Mouse (Mus musculus) embryo, embryonic 10 days (tissue): ENCODE results near the gene Sinhcaf.
"Not testable (repeated sequence)": the region's sequence is repeated elsewhere in the genome, so short reads cannot be mapped to it uniquely, and the experiment has no call there.

Experiments used
- DNase-seq: peaks from one replicate; pipeline ENCODE4 v3.0.0-alpha.2; 2015; ENCODE audit warnings: low spot score

The Sinhcaf gene

DNA sequence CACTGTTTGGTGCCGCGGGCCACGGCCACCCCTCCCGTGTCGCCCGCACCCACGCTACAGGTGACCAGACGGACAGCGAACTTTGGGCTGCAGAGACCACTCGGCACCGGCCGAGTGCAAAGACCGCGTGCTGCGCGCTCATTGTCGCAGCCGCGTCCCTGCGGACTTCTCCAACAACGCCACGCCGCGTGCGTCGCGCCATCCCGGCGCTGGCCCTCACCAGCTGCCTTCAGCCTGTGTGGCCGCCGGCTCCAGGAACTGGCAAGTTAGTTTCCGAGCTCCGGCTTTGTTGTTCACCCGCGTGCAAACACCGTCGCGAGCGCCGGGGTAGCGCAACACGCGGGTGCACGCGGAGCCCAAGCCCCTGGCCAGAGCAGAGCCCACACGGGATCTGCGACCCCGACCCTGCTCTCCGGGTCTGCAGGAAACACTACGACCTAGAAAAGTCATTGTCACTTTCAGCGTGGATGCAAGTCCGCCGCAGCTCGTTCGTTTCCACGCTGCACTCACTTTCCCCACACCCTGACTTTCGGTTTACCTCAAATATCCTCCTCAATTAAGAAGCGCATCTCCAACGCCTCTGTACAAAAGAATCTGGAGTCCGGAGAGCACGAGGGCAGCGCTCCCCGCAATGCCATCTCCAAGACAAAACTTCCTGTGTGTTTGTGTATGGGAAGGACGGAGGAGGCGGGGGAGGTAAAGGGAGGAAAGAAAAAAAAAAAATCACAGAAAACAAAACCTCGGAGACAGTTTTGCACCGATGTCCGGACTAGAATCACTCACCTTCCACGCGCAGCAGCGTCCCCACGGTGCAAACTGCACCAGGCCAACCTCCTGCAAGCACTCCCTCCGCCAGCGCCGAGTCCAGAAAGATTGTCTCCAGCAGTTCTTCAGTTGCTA, 508 bp downstream of the Sinhcaf start:
- peak; percentile 59 for DNase-seq

DNA sequence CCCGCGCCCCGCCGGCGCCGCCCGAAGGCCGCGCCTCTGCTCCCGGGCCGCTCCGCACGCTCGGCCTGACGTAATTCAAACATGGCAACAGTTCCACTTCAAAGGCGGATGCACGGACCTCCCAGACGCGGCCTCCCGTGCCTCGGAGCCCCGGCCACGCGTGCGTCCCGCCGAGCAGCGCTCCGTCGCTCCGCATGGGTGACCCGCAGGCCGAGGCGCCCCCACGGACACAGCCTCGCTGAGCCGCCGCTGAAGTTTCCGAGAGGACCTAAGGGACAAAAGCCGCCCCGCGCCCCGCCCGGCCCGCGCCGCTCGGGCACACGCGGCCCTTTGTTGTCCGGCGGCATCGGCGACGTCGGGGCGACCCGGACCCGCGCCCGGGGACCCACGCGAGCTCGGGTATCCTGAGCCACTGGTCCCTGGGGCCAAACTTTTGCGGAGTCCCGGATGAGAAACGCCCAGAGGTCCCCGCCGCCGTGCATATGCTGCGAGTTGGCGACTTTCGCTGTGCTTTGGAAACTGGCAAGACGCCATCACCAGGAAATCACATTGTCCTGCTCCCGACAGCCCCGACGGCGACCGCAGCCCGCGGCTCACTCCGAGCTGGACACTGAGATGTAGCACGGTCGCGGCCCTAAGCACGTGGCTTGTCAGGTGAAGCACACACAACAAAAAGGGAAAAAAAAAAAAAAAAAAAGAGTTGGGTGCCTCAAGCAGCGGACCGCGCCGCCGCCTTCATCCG, 1.3 kb downstream of the Sinhcaf start:
- DNase-seq = peak; percentile 75

DNA sequence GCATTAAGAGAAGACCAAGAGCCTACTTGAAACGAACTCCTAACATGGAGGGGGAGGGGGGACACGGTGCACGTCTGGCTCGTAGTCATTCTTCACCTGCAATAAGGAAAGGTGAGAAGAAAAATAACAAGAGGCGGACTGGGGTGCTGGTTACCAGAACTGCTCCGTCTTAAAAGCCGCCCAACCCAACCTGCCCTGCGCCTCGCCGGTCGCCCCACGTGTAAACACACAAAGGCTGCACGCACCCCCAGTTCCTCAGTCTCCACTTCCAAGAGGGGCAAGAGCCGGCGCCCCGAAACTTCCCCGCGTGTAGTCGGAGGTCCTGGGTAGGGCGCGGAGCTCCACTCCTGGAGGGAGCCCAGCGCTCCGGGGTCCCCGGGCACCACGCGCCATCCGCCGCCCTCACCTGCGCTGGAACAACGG, 1.9 kb downstream of the Sinhcaf start:
- DNase-seq = peak; percentile 17

DNA sequence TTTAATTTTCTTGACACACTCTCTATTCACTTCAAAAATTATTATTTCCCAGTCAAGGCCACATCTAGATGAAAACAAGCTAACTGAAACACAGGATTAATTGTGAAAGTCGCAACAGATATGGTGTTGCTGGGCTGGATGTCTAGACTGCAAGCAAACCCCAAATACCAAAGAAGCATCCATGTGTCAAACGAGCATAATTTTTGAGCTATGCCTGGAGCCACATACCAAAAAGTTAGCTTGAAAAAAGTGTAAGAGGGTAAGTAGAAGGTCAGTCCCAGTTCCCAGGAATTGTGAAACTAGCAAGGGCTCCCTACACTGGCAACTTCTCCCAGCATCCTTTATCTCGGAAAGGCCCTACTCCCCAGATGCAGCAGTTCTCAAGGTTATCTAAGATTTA, 2.6 kb downstream of the Sinhcaf start:
- no peak for DNase-seq

DNA sequence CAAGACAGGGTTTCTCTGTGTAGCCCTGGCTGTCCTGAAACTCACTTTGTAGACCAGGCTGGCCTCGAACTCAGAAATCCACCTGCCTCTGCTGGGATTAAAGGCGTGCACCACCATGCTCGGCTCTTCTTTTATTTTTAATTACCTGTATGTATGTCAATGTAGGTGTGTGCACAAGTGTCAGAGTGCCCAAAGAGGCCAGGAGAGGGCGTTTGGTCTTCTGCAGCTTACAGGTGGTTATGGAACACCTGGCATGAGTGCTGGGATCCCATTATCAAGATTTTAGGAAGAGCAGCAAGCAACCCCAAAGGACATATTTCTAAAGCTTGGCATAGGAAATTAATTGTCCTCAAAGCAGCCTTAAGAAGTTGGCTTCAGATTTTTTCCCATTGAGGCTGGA, 3.9 kb downstream of the Sinhcaf start:
- no peak for DNase-seq

DNA sequence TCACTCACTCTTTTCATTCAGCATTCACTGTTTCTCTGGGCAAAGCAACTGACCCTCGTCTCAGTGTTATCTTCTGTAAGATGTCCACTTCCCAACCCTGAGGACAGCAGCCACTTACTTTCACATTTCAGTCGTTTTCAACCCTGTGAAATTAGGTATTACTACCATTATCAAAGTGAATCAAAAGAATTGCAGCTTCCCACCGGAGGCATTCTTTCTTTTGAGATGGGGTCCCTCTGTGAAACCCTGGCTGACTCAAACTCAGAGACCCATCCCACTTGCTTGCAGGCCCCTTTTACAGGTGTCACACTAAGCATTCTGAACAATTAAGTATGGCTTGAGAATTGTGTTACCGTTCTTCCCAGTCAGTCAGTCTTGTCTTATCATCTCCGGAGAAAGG, 4.4 kb downstream of the Sinhcaf start:
- no peak for DNase-seq

DNA sequence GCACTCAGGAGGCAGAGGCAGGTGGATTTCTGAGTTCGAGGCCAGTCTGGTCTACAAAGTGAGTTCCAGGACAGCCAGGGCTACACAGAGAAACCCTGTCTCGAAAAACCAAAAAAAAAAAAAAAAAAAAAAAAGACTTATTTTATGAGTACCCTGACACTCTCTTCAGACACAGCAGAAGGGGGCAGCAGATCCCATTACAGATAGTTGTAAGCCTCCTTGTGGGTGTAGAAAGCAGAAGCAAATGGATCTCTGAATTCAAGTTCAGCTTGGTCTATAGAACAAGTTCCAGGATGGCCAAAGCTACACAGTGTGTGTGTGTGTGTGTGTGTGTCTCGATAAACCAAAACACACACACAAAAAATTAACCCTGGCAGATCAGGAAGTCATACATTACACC, 5.9 kb downstream of the Sinhcaf start:
- peak; percentile 17 for DNase-seq

DNA sequence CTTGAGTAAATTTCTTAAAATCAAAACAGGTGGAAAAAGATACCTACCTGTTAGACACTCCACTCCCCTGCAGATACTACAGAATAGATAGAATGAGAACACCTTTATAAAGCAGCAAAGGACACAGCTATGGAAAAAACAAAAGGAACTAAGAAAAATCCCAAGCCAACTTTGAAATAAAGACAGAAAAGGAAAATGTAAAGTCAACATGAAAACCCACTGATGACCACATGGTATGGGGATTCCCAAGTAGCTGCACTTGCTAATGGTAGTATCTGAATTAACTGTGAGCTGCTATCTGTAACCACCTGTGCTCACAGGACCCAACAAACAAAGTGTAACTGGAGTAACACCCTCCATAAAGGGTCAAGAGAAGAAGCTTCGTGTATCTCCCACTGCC, 8.6 kb downstream of the Sinhcaf start:
- DNase-seq = no peak

DNA sequence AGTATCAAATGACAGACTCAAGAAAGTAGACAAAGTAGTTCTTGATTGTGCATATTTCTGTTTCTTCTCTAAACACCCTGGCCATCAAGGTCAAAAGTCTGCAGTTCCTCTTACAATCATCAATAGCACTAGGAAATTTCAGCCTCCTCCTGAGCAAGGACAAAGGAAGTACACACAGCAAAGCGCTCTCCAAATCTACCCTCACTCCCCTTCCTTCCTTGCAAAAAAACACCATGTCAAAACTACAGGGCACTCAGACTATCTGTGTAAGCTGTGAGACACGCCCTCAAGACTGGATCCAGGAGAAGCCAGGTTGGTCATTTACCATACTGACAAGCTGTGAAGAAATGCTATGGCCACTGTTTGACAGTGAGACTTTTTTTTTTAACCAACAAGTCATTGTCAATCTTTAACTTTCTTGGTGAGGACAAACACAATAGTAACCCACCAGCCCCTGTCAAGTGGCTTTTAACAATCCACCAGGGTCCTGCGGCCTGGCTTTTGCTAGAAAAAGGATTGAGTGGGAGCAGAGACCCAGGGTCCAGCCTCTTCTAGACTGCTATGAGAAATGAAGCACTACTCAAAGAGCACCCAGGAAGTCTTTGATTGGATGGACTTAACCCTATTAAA, 11.2 kb downstream of the Sinhcaf start:
- DNase-seq = no peak

DNA sequence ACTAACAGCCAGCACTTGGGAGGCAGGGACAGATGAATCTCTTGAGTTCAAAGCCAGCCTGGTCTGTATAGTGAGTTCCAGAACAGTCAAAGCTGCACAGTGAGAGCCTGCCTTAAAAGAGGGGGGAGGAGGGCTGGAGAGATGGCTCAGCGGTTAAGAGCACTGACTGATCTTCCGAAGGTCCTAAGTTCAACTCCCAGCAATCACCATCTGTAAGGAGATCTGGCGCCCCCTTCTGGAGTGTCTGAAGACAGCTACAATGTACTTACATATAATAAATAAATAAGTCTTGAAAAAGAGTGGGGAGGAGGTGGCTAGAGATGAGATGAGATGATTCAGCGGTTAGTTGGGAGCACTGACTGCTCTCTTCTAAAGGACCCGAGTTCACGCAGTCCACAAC, 15.0 kb downstream of the Sinhcaf start:
- DNase-seq = peak; percentile 58

DNA sequence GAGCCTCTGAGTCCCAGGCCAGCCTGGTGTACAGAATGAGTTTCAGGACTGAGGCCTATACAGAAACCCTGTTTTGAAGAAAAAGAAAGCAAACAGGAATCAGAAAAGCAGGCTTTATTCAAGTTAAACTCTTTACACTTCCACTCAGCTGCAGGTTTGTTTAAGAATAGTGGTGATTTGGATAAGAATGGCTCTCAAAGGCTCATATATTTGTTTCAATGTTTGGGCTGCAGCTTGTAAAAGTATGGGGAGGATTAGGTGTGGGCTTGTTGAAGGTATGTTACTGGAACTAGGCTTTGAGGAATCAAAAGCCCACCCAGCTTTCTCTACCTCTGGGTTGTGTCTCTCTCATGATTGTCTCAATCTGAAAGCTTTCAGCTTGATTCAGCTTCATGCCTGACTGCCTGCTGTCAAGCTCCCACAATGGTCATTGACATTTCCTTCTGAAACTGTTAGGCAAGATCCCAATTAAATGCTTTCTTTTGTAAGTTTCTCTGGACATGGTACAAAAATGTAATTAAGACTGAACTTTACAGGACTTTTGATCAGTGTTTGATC, 27.3 kb downstream of the Sinhcaf start:
- peak; percentile 12 for DNase-seq

DNA sequence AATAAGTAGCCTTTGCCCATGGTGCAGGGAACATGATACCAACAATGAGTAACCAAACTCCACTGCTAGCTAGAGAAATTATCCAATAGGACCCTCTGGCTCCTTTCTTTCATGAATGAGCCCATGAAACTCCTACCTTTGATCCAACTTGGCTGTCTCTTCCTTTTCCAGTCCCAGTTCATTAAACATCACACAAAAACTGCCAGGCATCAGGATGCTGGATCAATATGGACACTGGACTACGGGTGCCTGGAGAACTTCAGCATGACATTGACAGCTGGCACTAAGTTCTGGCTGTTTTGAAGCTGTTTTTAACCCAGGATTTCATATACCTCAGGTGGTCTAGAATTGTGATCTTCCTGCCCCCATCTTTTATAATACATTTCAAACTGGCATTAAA, 28.6 kb downstream of the Sinhcaf start:
- DNase-seq = no peak

DNA sequence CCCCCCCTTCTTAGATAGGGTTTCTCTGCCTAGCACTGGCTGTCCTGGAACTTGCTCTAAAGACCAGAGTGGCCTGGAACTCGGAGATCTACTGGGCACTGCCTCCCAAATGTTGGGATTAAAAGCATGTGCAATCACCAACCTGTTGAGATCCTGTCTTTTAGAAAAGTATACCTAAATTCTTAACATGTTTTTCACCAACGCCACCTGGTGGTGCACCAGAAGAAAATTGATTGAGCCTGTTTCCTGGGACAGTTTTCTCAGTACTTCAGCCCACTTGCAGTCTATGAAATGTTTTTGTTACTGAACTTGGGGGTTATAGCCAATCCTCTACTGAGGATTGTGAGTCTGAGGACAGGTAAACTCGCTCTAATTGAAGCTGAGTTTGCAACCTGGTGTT, 29.4 kb downstream of the Sinhcaf start:
- peak; percentile 62 for DNase-seq

DNA sequence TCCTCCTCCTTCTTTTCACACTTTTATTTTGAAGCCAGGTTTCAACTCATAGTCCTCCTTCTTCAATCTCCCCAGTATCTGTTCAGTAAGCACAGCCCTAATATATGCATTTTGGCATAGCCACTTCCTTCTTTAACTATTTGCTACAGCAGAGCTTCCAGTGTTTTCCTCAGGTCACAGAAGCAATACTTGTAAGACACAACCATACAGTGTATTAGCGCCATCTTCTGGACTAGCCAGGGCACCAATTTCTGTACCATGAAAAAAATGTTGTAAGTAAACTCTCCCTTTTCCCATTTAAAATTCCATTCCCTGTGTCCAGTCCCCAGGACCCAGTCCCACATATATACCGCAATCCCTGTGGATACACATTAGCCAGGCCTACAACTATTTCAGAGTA, 32.3 kb downstream of the Sinhcaf start:
- DNase-seq = peak; percentile 85

DNA sequence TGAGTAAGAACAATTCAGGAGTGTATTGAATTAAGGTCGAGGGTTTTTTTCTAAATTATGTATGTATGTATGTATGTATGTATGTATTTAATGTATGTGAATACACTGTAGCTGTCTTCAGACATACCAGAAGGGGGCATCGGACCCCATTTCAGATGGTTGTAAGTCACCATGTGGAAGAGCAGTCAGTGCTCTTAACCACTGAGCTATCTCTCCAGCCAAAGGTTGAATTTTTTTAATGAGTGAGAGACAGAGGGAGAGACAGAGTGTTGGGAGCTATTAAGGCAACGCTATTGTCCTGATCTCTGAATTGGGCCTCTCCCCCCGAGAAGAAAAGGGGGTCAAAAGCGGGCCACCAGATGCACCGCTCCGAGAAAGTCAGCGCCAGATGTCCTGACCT, 34.4 kb downstream of the Sinhcaf start:
- not testable (repeated sequence) for DNase-seq

DNA sequence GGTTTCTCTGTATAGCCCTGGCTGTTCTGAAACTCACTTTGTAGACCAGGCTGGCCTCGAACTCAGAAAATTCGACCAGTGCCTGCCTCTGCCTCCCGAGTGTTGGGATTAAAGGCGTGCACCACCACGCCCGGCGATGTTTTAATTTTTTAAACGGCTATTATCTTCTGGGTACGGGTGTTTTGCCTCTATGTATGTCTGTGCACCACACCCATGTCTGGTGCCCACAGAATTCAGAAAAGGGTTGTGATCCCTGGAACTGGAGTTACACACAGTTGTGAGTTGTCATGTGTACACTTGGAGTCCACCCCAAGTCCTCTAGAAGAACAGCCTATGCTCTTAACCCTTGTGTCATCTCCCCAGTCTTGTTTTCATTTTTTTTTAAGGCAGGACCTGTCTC, 39.3 kb downstream of the Sinhcaf start:
- no peak for DNase-seq

DNA sequence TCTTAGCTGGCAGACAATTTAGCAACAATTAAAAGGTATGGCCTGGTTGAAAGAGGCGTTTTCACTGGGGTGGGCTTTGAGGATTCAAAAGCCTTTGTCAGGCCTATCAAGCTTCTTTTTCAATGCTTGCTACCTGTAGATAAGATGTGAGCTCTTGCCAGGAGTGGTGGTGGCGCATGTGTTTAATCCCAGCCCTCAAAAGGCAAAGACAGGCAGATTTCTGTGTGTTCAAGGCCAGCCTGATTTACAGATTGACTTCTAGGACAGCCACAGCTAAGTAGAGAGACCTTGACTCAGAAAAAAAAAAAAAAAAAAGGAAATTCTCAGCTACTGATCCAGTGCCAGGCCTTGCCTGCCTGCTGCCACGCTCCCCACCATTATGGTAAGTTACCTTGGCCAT, 43.5 kb downstream of the Sinhcaf start:
- DNase-seq = no peak

DNA sequence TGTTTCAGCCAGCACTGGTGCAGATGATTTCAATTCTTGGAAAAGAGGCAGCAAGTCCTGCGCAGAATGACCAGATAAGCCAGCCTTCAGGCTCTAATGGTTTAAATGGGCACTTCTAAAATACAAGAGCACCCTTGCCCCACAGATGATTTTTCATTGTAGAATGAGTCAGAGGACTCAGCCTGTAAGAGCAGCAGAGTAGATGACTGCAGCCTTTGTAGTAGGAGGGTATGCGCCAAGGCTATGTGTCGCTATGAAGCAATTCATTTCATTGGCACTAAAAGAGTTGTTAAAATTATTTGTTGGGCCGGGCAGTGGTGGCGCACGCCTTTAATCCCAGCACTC, 49.8 kb downstream of the Sinhcaf start:
- no peak for DNase-seq

DNA sequence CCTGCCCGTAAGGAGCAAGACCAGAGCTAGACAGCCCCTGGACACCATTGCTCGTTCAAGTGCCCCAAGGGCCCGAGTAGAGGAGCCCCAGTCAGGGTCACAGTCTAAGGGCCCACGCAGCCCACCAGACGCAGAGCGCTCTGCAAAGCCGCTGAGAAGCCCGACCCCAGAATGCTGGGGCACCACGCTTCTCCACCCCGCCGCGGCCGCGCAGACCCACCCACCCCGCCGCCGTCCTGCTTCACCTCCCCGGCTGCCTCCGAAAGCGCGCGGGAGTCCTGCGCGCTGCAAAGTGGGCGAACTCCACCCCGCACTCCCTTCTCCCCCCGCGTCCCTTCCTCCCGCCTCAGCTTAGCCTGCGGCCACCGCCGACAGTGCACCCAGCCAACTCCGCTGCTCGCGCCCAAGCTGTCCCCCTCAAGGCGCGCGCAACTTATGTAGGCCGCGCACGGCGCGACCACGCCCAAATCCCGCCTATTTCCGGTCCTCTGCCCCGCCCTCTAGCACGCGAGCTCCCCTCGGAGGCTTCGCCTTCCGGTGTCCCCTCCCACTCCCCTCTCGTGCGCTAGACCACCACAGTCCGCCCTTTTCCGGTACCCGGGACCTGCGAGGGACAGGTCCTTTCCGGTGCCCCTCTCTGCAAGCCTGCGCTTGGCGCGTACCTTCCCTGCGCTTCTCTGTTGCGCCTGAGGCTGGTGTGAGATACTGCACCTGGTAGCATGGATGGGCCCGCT, 50.3 kb downstream of the Sinhcaf start, which contains the start of gene Caprin2:
Caprin2 (minus strand) TSS at position 465 of the 734 bp plus-strand sequence.
- DNase-seq = peak; percentile 97

DNA sequence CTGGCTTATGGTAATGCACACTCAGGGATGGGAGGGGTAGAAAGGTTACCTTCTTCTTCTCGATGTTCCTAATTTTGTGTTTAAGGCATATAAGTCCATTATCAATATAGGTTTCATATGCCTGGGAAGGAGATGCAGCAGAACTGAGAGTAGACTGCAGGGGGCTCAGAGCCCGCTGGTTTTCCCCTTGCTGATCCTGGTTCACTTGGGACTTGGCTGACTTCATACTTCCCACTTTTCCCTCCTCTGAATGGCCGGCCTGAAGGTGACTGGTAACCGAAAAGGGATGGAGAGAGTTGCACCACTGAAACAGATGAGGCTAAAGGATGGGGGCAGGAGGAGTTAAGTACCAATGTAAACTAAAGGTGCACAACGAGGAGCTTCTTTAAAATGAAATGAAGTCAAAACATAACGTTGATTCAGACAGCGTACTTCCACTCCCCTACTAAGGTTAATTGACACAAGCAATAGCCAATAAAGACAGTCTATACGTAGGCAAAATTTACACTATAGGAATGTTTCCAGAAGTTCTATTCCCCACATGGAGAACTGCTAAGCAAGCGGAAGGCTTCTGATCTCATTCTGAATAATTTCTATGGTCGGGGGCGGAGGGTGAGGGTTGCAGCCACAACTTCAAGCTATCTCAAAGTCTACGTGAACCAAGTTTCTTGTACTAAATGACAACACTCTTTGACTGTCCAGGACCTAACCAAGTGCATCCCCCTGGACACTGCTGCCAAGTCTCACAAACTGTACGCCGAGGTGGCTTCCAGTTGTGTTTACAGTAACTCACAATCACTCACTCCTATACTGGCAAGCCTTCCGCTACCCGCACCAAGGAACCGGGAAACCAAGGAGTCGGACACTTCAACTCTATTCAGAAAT, 51.1 kb downstream of the Sinhcaf start:
- DNase-seq = peak; percentile 23

DNA sequence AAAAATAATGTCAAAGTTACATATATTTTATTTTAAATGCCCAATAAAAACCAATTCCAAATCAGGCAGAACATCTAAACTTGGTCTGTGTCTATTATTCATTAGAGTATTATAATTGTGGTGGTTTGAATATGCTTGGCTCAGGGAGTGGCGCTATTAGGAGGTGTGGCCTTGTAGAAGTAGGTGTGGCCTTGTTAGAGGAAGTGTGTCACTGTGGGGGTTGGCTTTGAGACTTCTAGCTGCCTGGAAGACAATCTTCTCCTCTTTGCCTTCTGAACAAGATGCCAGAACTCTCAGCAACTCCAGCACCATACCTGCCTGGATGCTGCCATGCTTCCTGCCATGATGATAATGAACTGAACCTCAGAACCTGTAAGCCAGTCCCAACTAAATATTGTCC, 72.4 kb downstream of the Sinhcaf start:
- DNase-seq = no peak
